Mouse (Mus musculus): ENCODE measurements at regions not wholly inside any gene's neighbourhood (a gene's known extent, or its start where the extent isn't known, plus 50 kb on each side); places are given as distances from the start of the nearest gene placed in this dataset.

DNA sequence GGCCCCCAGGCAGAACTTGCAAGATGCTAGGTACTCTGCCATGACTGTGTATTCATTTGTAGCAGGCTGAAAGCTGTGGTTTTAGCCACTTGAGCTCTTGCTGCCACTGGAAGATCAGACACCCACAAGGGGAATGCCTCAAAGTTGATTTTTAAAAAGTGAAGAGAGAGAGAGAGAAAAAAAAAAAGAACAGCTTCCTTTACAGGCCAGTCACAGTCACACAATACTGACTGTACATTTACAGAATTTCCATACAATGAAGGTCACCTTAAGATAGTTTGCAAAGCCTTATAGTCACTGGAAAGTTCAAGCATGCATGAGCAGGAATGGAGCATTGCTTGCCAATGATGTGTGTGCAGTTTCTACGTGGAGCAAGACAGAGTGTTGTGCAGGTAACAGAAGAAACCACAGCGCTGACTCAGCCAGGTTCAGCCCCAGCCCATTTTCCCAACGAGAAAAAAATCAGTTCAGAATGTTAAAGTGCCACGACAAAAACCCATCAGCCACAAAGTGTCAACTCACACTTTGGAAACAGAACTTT is 109.3 kb upstream of the Ado start:
- 81% methylated on average over 4 of the region's 4 CpGs for WGBS
- no peak overlapping the region for H3K4me2 ChIP-seq (ENCODE audit: low read depth, low read length)
- no peaks in the 10 kb centered on the region for H3K9me3 ChIP-seq (replicated peaks; ENCODE audit: control insufficient read depth, low read length)
- H3K4me1 ChIP-seq (ENCODE audit: control insufficient read depth, insufficient read depth, low read length), result no peaks in the 10 kb centered on the region
- ATAC-seq (replicated peaks; ENCODE audit: insufficient number of reproducible peaks, low FRiP score, low TSS enrichment, low read depth) (no peak), DNase-seq (ENCODE audit: low spot score) (no peak)
- H3K27ac ChIP-seq (replicated peaks; ENCODE audit: low read depth, low read length), result no peak overlapping the region
- H3K36me3 ChIP-seq (replicated peaks; ENCODE audit: control insufficient read depth, insufficient read depth, low read depth, low read length), result no peaks in the 10 kb centered on the region
- H3K9ac ChIP-seq (replicated peaks; ENCODE audit: low read length), result no peak overlapping the region
- no peaks in the 10 kb centered on the region for H3K27me3 ChIP-seq (ENCODE audit: control insufficient read depth, insufficient read depth, low read length)
- no peak overlapping the region for H3K4me3 ChIP-seq (ENCODE audit: low read depth, low read length)

DNA sequence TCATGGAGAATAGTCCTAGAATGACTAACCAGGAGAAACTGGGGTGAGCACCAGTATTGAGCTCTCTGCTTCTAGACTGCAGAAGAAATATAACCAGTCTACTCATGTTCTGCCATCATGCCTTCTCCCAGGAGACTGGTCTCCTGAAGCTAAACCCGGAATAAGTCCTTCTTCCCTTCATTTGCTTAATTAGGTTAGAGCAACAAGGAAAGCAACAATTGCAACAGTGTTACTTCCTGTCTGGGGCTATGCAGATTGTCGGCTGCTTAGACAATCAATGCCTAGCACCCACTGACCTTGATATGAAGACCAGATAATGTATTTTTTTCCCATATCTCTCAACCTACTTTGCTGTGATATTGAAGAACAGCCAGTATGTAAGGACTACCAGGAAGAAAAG is 108.5 kb upstream of the Ado start:
- ATAC-seq (replicated peaks; ENCODE audit: insufficient number of reproducible peaks, low FRiP score, low TSS enrichment, low read depth) (no peak), DNase-seq (ENCODE audit: low spot score) (no peak)
- Histone ChIP-seq H3K27ac (replicated peaks; ENCODE audit: low read depth, low read length) (no peak overlapping the region), H3K36me3 (replicated peaks; ENCODE audit: control insufficient read depth, insufficient read depth, low read depth, low read length) (no peaks in the 10 kb centered on the region), H3K9me3 (replicated peaks; ENCODE audit: control insufficient read depth, low read length) (no peaks in the 10 kb centered on the region), H3K4me3 (ENCODE audit: low read depth, low read length) (no peak overlapping the region), H3K4me2 (ENCODE audit: low read depth, low read length) (no peak overlapping the region), H3K27me3 (ENCODE audit: control insufficient read depth, insufficient read depth, low read length) (no peaks in the 10 kb centered on the region), H3K4me1 (ENCODE audit: control insufficient read depth, insufficient read depth, low read length) (no peaks in the 10 kb centered on the region), H3K9ac (replicated peaks; ENCODE audit: low read length) (no peak overlapping the region)
- 59% methylated on average over 2 of the region's 2 CpGs for WGBS

- Histone ChIP-seq H3K27ac (replicated peaks; ENCODE audit: low read depth, low read length) (no peak overlapping the region), H3K4me3 (ENCODE audit: low read depth, low read length) (no peak overlapping the region), H3K27me3 (ENCODE audit: control insufficient read depth, insufficient read depth, low read length) (no peaks in the 10 kb centered on the region), H3K9ac (replicated peaks; ENCODE audit: low read length) (no peak overlapping the region), H3K9me3 (replicated peaks; ENCODE audit: control insufficient read depth, low read length) (no peaks in the 10 kb centered on the region), H3K4me2 (ENCODE audit: low read depth, low read length) (no peak overlapping the region), H3K4me1 (ENCODE audit: control insufficient read depth, insufficient read depth, low read length) (no peaks in the 10 kb centered on the region), H3K36me3 (replicated peaks; ENCODE audit: control insufficient read depth, insufficient read depth, low read depth, low read length) (no peaks in the 10 kb centered on the region)
- ATAC-seq (replicated peaks; ENCODE audit: insufficient number of reproducible peaks, low FRiP score, low TSS enrichment, low read depth) (no peak), DNase-seq (ENCODE audit: low spot score) (no peak)
- WGBS, result 92% methylated on average over 10 of the region's 10 CpGs
Measured at GRCm38 (mm10) chr10:67654518-67654917, 105.8 kb upstream of the Ado start.

GRCm38 (mm10) chr10:67652300-67652699 is 103.5 kb upstream of the Ado start:
- Histone ChIP-seq H3K27me3 (ENCODE audit: control insufficient read depth, insufficient read depth, low read length) (no peaks in the 10 kb centered on the region), H3K4me1 (ENCODE audit: control insufficient read depth, insufficient read depth, low read length) (no peaks in the 10 kb centered on the region; the same call in 1 of the 2 replicates), H3K27ac (replicated peaks; ENCODE audit: low read depth, low read length) (no peak overlapping the region), H3K9ac (replicated peaks; ENCODE audit: low read length) (no peak overlapping the region), H3K4me2 (ENCODE audit: low read depth, low read length) (no peak overlapping the region), H3K9me3 (replicated peaks; ENCODE audit: control insufficient read depth, low read length) (no peaks in the 10 kb centered on the region), H3K4me3 (ENCODE audit: low read depth, low read length) (no peak overlapping the region), H3K36me3 (replicated peaks; ENCODE audit: control insufficient read depth, insufficient read depth, low read depth, low read length) (no peaks in the 10 kb centered on the region)
- no peak for ATAC-seq (replicated peaks; ENCODE audit: insufficient number of reproducible peaks, low FRiP score, low TSS enrichment, low read depth)
- 83% methylated on average over 3 of the region's 3 CpGs for WGBS
- DNase-seq (ENCODE audit: low spot score), result no peak

- Histone ChIP-seq H3K36me3 (replicated peaks; ENCODE audit: control insufficient read depth, insufficient read depth, low read depth, low read length) (no peaks in the 10 kb centered on the region), H3K4me2 (ENCODE audit: low read depth, low read length) (no peak overlapping the region), H3K27me3 (ENCODE audit: control insufficient read depth, insufficient read depth, low read length) (no peaks in the 10 kb centered on the region), H3K9me3 (replicated peaks; ENCODE audit: control insufficient read depth, low read length) (no peaks in the 10 kb centered on the region), H3K4me1 (ENCODE audit: control insufficient read depth, insufficient read depth, low read length) (no peaks in the 10 kb centered on the region; the same call in 1 of the 2 replicates), H3K27ac (replicated peaks; ENCODE audit: low read depth, low read length) (no peak overlapping the region), H3K9ac (replicated peaks; ENCODE audit: low read length) (no peak overlapping the region), H3K4me3 (ENCODE audit: low read depth, low read length) (no peak overlapping the region)
- no peak for DNase-seq (ENCODE audit: low spot score)
- ATAC-seq (replicated peaks; ENCODE audit: insufficient number of reproducible peaks, low FRiP score, low TSS enrichment, low read depth), result no peak
- WGBS, result 90% methylated on average over 2 of the region's 2 CpGs
Measured at GRCm38 (mm10) chr10:67651386-67651785, 102.6 kb upstream of the Ado start.

DNA sequence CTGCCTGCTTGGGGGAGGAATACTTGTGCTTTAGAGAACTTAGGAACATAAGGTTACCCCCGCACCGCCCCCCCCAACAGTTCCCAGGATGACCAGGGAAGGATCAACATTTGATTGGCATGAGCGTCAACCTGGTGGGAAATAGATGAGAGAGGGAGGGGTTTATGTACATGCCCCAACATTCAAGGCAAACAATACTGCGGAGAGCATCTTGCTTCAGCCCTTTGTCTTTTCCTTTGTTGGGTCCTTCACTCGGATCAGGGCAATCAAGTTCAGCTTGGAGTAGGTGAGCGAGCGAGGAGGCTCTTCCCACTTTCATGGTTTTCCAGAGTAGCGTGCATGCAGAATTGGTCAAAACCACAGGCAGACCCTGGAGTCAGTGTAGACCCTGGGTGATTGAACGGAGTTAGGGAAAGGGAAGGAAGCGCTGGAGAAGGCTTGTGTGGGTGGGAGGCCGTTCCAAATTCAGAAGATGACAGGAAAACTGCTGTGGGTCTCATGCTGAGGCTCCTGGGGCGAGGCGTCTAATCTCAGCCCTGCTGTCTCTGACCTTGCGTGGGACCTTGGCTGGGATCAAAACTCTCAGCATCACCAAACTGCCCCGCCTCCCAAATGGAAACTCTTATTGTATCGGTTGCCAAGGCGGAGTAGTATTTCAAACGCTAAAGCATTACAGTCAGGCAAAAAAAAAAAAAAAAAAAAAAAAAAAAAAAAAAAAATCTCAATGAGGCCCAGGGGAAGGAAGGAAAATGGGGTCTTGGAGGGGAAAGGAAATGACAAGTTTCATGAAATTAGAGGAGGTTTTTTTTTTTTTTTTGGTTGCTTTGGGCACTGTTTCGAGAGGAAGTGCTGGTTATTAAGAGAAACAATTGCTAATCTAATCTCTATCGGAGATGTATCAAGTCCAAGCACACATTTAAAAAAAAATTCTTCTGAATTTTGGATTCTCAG is 99.3 kb upstream of the Ado start:
- ATAC-seq (replicated peaks; ENCODE audit: insufficient number of reproducible peaks, low FRiP score, low TSS enrichment, low read depth) (no peak), DNase-seq (ENCODE audit: low spot score) (peak; percentile 54)
- Histone ChIP-seq H3K36me3 (replicated peaks; ENCODE audit: control insufficient read depth, insufficient read depth, low read depth, low read length) (no peaks in the 10 kb centered on the region), H3K4me1 (ENCODE audit: control insufficient read depth, insufficient read depth, low read length) (no peaks in the 10 kb centered on the region; the same call in 1 of the 2 replicates), H3K4me3 (ENCODE audit: low read depth, low read length) (no peak overlapping the region), H3K27ac (replicated peaks; ENCODE audit: low read depth, low read length) (no peak overlapping the region), H3K9ac (replicated peaks; ENCODE audit: low read length) (no peak overlapping the region), H3K27me3 (ENCODE audit: control insufficient read depth, insufficient read depth, low read length) (no peaks in the 10 kb centered on the region), H3K4me2 (ENCODE audit: low read depth, low read length) (peak overlapping the region; percentile 36), H3K9me3 (replicated peaks; ENCODE audit: control insufficient read depth, low read length) (no peaks in the 10 kb centered on the region)
- WGBS, result 21% methylated on average over 20 of the region's 20 CpGs

- H3K9me3 ChIP-seq (replicated peaks; ENCODE audit: control insufficient read depth, low read length), result no peaks in the 10 kb centered on the region
- H3K36me3 ChIP-seq (replicated peaks; ENCODE audit: control insufficient read depth, insufficient read depth, low read depth, low read length), result no peaks in the 10 kb centered on the region
- H3K9ac ChIP-seq (replicated peaks; ENCODE audit: low read length), result 0 out of 2 replicates have a peak overlapping the region, but pooled peaks have one; percentile 4
- peak overlapping the region; percentile 36 for H3K4me2 ChIP-seq (ENCODE audit: low read depth, low read length)
- DNase-seq (ENCODE audit: low spot score) (peak; percentile 13), ATAC-seq (replicated peaks; ENCODE audit: insufficient number of reproducible peaks, low FRiP score, low TSS enrichment, low read depth) (0 out of 2 replicates have a peak, but pooled peaks have one; percentile 55)
- WGBS, result 7% methylated on average over 14 of the region's 14 CpGs
- no peak overlapping the region for H3K27ac ChIP-seq (replicated peaks; ENCODE audit: low read depth, low read length)
- H3K4me1 ChIP-seq (ENCODE audit: control insufficient read depth, insufficient read depth, low read length), result no peaks in the 10 kb centered on the region; the same call in 1 of the 2 replicates
- no peak overlapping the region for H3K4me3 ChIP-seq (ENCODE audit: low read depth, low read length)
- H3K27me3 ChIP-seq (ENCODE audit: control insufficient read depth, insufficient read depth, low read length), result no peaks in the 10 kb centered on the region
Measured at GRCm38 (mm10) chr10:67646659-67647559, 98.2 kb upstream of the Ado start.

Measured in embryonic facial prominence, embryonic 11.5 days (tissue).